Mouse (Mus musculus) liver, embryonic 18 days (tissue): Measurements from ENCODE around the gene Usp44. TPM values are rescaled to one million over a fixed set of nuclear protein-coding genes. Genes with fewer than 3 reads are reported as not detected.

Experiments used
- polyA plus RNA-seq: library from polyadenylated mRNA; depleted of rRNA; stranded (reverse); fragments of >200 nt; gene quantifications from 2 replicates; pipeline ENCODE4 v1.2.3, GENCODE M21; 2012; rRNA removed

Usp44 gene
- polyA plus RNA-seq, result 0.37 and 0.38 TPM in 2 replicates

DNA sequence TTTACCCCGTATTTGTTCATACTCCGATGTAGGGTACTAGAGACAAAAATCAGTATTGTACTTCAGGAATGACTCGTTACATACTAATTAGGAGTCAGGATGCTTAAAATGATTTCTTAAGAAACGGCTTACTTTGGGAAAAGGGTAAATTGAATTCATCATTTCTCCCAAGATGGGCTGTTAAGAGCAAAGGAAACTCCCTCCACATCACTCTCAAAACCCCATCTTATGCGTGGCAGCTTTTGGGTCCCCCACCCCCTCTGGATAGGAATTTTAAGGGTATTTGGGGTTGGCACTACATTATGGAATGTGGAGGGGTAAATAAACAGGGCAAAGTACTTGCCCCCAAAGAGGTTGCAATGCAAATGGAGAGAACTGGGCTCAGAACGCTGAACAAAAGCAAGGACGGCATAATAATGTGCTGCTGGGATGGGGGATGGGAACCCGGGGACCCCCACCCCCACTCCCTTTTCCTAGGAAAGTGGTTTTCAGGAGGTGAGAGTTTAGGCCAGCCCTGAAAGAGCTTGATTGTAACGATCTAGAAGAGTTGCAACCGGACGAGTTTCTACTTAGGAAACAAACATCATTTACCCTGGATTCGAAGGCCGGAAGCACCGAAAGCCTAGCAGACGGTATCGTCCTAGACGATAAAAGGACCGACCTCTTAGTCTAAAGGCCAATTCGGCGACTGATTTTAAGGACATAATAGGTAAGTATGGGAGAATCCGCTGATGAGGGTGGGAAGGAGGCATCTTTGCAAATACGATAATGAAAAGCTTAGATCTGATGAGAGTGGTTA lies at the start of gene Usp44:
Gene Usp44, plus strand, starts transcription at position 625 of the 799 bp plus-strand sequence.

DNA sequence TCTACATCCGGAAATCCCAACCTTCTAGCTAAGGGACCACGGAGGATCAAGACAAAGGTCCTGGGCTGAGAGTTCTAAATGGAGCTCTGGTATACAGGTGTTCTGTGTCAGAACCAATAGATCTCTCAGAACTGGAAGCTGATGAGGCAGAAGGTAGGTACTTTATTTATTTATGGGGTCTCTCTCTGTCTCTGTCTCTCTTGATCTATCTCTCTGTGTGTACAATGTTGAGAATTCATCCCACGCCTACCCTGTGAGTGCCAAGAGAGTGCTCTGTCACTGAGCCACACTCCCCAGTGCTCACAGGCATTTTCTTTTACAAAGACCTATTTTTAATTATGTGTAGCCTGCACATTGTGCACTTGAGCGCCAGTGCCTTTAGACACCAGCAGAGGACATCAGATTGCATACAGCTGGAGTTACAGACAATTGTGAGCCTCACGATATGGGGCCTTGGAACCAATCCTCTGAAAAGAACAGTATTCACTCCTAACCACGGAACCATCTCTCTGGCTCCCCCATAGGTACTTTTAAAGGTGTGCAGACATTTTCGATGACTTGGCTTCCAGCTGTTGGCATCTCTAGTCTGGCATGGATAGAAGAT lies 65.8 kb downstream of the Usp44 start, which contains the start of gene Metap2:
Gene Metap2, minus strand, starts transcription at position 51 of the 604 bp plus-strand sequence.

Other genes starting within 250 kb of the Usp44 start
- 57.2 and 71.0 TPM in 2 replicates for gene Snrpf, start 241.8 kb upstream of the Usp44 start, polyA plus RNA-seq
- 1.0 and 1.1 TPM in 2 replicates for gene Ntn4, start 190.9 kb upstream of the Usp44 start, polyA plus RNA-seq
- 118 and 120 TPM in 2 replicates for gene Metap2, start 65.5 kb downstream of the Usp44 start, polyA plus RNA-seq
- 6.0 and 6.5 TPM in 2 replicates for gene Vezt, start 204.3 kb downstream of the Usp44 start, polyA plus RNA-seq
- gene Fgd6, start 204.4 kb downstream of the Usp44 start, polyA plus RNA-seq, result 3.0 and 3.2 TPM in 2 replicates